Mouse (Mus musculus) forebrain, embryonic 10.5 days (tissue): ENCODE data around the gene Sgms1. TPM values are rescaled to one million over a fixed set of nuclear protein-coding genes. Genes with fewer than 3 reads are reported as not detected.

Experiments
- DNase-seq: peaks from one replicate; pipeline ENCODE4 v3.0.0-alpha.2; 2017; ENCODE audit warnings: low spot score; ENCODE audit errors: extremely low spot score
- H3K27ac ChIP-seq: fragments of 300-500 bp; sonication (generic); 2 replicates; pipeline ENCODE4 v1.5.1; 2016; ENCODE audit warnings: mild to moderate bottlenecking
- H3K27me3 ChIP-seq: fragments of 300-500 bp; sonication (generic); 2 replicates; pipeline ENCODE4 v1.6.1; 2016; ENCODE audit warnings: mild to moderate bottlenecking; ENCODE audit not compliant: poor library complexity, severe bottlenecking
- H3K36me3 ChIP-seq: fragments of 300-500 bp; sonication (generic); replicated peaks from 2 replicates; pipeline ENCODE4 v1.6.1; 2016; ENCODE audit warnings: mild to moderate bottlenecking, moderate library complexity
- H3K4me1 ChIP-seq: fragments of 300-500 bp; sonication (generic); 2 replicates; pipeline ENCODE4 v1.6.1; 2016
- H3K4me3 ChIP-seq: fragments of 300-500 bp; sonication (generic); 2 replicates; pipeline ENCODE4 v1.5.1; 2016; ENCODE audit warnings: mild to moderate bottlenecking, moderate library complexity
- H3K9me3 ChIP-seq: fragments of 300-500 bp; sonication (generic); 2 replicates; pipeline ENCODE4 v1.6.1; 2016; ENCODE audit warnings: mild to moderate bottlenecking, moderate library complexity
- WGBS: fragments of 180-500 bp; shearing (Covaris S2); methylation state at CpG from one replicate; pipeline ENCODE4 v1.1.7; 2016; 5-methylcytosine and 5-hydroxymethylcytosine counted together
- polyA plus RNA-seq: library from polyadenylated mRNA; unstranded; fragments of >200 nt; fragmentation: Nextera tagmentation; extraction: Ambion mirVana; gene quantifications from 2 replicates; pipeline ENCODE4 v1.2.1, GENCODE M21; 2016

Sgms1 gene
- polyA plus RNA-seq, 1 experiment from 2014 or later: 15.1 TPM

DNA sequence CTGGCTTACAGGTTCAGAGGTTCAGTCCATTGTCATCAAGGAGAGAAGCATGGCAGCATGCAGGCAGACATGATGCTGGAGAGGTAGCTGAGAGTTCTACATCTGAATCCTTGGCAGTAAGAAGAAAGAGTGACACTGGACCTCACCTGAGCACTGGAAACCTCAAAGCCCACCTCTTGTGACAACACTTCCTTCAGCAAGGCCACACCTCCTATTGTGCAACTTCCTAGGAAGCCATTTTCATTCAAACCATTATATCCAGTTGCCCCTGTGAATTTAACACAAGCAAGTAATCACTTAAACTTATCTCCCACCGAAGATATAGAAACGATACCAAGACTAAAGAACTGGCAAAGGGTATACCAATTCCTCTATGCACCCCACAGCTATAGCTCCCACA, 129.7 kb downstream of the Sgms1 start:
- H3K36me3 ChIP-seq: no peaks in the 10 kb centered on the region
- WGBS: 91% methylated on average over 2 of the region's 2 CpGs

DNA sequence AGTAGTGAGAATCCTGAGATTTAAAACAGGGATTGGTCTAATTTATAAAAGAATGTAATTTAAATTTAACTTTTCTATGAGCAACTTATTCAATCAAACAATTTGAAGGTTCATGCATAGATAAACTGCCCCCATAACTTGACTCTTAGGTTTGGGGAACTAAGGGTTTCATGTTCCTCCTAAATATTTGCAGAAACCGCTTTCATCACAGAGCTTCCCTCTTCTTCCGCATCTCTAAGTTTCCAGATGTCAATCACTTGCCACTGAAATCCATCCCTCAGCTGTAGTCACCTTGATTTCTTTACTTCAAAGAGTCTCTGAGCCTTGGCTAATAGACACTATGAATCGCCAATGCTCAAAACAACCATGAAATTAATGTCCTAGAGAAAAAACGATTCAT, 130.5 kb downstream of the Sgms1 start:
- H3K27ac ChIP-seq: no peak overlapping the region
- WGBS: 83% methylated on average over 4 of the region's 4 CpGs
- H3K9me3 ChIP-seq: no peaks in the 10 kb centered on the region
- H3K4me1 ChIP-seq: peaks cover 33% of the 10 kb centered on the region
- no peak for DNase-seq
- no peaks in the 10 kb centered on the region for H3K27me3 ChIP-seq
- H3K4me3 ChIP-seq: no peak overlapping the region
- H3K36me3 ChIP-seq: no peaks in the 10 kb centered on the region

More for the DNA sequence above, 129.7 kb downstream of the Sgms1 start:
- no peak overlapping the region for H3K4me3 ChIP-seq
- no peak for DNase-seq
- no peaks in the 10 kb centered on the region for H3K27me3 ChIP-seq
- H3K9me3 ChIP-seq: no peaks in the 10 kb centered on the region
- no peak overlapping the region for H3K27ac ChIP-seq
- H3K4me1 ChIP-seq: peaks cover 29% of the 10 kb centered on the region

GRCm38 (mm10) chr19:32258146-32258545, 131.4 kb downstream of the Sgms1 start:
- no peak overlapping the region for H3K27ac ChIP-seq
- WGBS: 81% methylated on average over 5 of the region's 5 CpGs

GRCm38 (mm10) chr19:32257616-32258015, 131.9 kb downstream of the Sgms1 start:
- Histone ChIP-seq H3K9me3 (no peaks in the 10 kb centered on the region), H3K4me3 (no peak overlapping the region), H3K27ac (no peak overlapping the region), H3K27me3 (no peaks in the 10 kb centered on the region), H3K36me3 (no peaks in the 10 kb centered on the region), H3K4me1 (peaks cover 37% of the 10 kb centered on the region)
- 91% methylated on average over 3 of the region's 3 CpGs for WGBS
- DNase-seq: no peak

More at GRCm38 (mm10) chr19:32258146-32258545, 131.4 kb downstream of the Sgms1 start:
- Histone ChIP-seq H3K9me3 (no peaks in the 10 kb centered on the region), H3K4me3 (no peak overlapping the region), H3K27me3 (no peaks in the 10 kb centered on the region), H3K36me3 (no peaks in the 10 kb centered on the region), H3K4me1 (peaks cover 33% of the 10 kb centered on the region)
- no peak for DNase-seq

DNA sequence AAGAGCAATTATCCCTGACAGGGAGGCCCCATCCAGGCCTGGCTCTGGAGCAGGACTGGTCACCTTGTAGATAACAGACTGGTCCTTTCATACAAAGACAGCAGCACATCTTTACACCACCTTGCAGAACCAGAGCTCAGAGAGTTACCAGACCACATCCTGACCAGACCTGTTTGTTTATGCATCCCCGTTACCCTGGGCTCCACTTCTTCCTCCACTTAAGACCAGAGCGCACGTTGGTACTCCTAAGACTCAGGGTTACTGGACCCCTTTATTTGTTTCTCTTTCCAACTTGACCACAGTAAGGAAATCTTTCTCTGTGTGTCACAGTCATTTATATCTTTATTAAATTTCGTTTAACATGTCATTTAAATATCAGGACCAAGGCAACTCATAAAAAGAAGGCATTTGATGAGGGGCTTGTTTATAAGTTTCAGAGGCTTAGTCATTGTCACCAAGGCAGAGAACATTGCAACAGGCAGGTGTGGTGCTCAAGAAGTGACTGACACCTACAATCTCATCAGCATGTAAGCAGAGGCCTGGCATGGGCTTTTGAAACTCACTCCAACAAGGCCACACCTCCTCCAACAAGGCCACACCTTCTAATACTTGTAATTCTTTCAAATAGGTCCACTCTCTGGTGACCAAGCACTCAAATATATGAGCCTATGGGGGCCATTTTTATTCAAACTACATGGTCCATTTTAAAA, 132.7 kb downstream of the Sgms1 start:
- no peak overlapping the region for H3K27ac ChIP-seq
- WGBS: 81% methylated on average over 4 of the region's 4 CpGs
- H3K4me1 ChIP-seq: peaks cover 37% of the 10 kb centered on the region
- no peaks in the 10 kb centered on the region for H3K27me3 ChIP-seq
- no peaks in the 10 kb centered on the region for H3K36me3 ChIP-seq
- no peak overlapping the region for H3K4me3 ChIP-seq
- no peak for DNase-seq
- no peaks in the 10 kb centered on the region for H3K9me3 ChIP-seq

- H3K27me3 ChIP-seq: no peaks in the 10 kb centered on the region
- peaks cover 31% of the 10 kb centered on the region for H3K4me1 ChIP-seq
- DNase-seq: no peak
- WGBS: 35% methylated on average over 6 of the region's 6 CpGs
- H3K27ac ChIP-seq: peak overlapping the region; percentile 16; the same call in 1 of the 2 replicates
- no peaks in the 10 kb centered on the region for H3K9me3 ChIP-seq
- no peaks in the 10 kb centered on the region for H3K36me3 ChIP-seq
- H3K4me3 ChIP-seq: no peak overlapping the region
These were observed 133.9 kb downstream of the Sgms1 start for GRCm38 (mm10) chr19:32255429-32256185.

GRCm38 (mm10) chr19:32254739-32255344, 134.7 kb downstream of the Sgms1 start:
- Histone ChIP-seq H3K27ac (peak overlapping the region; percentile 16; the same call in 1 of the 2 replicates), H3K27me3 (no peaks in the 10 kb centered on the region), H3K36me3 (no peaks in the 10 kb centered on the region), H3K4me1 (peaks cover 31% of the 10 kb centered on the region), H3K9me3 (no peaks in the 10 kb centered on the region), H3K4me3 (no peak overlapping the region)
- 34% methylated on average over 8 of the region's 8 CpGs for WGBS
- no peak for DNase-seq

DNA sequence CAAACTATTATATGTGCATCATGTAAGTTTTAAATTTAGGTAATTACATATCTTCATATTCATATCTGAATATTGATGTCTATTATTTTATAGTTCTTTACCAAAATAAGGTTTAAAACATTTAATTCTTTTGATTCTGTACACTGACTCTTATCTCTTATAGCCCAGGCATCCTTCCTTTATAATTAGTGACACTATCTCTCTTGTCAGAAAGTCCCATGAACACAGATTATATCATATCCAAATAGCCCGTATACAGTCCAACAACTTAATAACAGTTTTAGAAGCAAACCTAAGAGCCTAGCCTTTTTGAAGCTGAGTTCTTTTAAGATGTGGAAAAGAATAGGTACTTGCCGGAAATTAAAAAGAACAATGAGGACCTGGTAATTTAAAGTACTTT, 135.3 kb downstream of the Sgms1 start:
- Histone ChIP-seq H3K27me3 (no peaks in the 10 kb centered on the region), H3K9me3 (no peaks in the 10 kb centered on the region), H3K4me3 (no peak overlapping the region), H3K27ac (no peak overlapping the region), H3K36me3 (no peaks in the 10 kb centered on the region), H3K4me1 (peaks cover 31% of the 10 kb centered on the region)
- 83% methylated on average over 2 of the region's 2 CpGs for WGBS
- DNase-seq: no peak

DNA sequence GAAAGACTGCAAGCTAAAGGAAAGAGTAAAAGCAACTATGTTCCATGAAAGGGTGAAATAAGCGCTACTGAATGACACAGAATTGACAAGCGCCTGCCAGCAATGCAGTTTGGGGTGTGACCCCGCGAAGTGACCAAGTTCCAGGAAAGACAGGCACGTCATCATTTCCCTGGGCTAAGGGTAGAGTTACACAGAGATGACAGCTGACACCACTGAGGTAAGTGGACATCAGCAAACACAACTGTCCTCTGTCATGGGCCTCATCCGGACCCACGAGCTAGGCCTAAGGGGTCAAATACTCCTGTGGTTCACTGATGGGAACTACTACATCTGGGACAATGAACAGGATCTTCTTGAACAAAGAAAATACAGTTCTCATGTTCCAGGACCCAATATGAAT, 136.5 kb downstream of the Sgms1 start:
- no peak overlapping the region for H3K27ac ChIP-seq
- peaks cover 34% of the 10 kb centered on the region for H3K4me1 ChIP-seq
- no peak for DNase-seq
- no peak overlapping the region for H3K4me3 ChIP-seq
- 86% methylated on average over 7 of the region's 7 CpGs for WGBS
- H3K9me3 ChIP-seq: no peaks in the 10 kb centered on the region
- H3K27me3 ChIP-seq: no peaks in the 10 kb centered on the region
- no peaks in the 10 kb centered on the region for H3K36me3 ChIP-seq

GRCm38 (mm10) chr19:32252451-32252850, 137.1 kb downstream of the Sgms1 start:
- no peaks in the 10 kb centered on the region for H3K36me3 ChIP-seq
- H3K27me3 ChIP-seq: no peaks in the 10 kb centered on the region
- H3K4me3 ChIP-seq: no peak overlapping the region
- H3K4me1 ChIP-seq: peaks cover 34% of the 10 kb centered on the region
- DNase-seq: no peak
- H3K27ac ChIP-seq: no peak overlapping the region
- H3K9me3 ChIP-seq: no peaks in the 10 kb centered on the region
- WGBS: 75% methylated on average over 3 of the region's 3 CpGs

DNA sequence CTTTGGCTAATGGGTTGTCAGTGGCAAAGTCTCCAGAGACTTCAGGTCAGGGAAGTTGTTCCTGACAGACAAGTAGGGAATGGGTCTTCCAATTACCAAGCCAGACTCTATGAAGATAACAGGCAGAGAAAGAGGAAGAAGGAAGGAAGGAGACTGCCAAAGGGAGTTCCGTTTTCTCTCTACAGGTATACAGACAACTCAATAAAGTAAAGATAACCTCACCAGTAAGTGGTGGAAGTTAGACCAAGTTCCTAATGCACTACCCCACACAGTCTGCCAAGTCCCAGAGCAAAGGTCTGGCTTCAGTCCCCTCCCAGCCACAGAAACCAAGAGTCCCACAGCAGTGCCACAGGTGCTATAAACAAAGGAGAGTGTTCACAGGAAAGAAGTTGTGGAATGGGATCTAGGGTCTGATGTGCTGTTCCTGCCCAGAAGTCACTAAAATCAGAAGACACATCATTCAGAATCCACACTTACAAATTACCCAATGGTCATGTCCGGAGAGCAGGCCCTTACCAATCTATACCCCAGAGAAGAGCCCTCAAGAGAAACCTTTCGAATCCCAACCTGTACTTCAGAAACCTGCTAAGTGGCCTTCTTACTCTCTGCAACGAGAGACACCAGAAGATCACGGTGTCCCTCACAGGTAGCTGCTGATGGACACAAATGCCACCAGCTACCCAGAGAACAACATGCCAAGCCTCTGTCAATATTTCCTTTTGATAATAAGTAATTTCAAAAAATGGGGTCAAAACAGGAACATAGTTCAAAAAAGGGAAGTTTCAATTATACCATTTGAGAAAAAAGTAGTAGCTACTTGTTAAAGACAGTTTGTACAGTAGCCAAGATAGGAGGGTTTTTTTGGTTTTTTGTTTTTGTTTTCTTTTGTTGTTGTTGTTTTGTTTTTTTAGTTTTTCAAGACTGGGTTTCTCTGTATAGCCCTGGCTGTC, 140.1 kb downstream of the Sgms1 start:
- H3K4me1 ChIP-seq: peaks cover 11% of the 10 kb centered on the region
- no peaks in the 10 kb centered on the region for H3K27me3 ChIP-seq
- no peak overlapping the region for H3K27ac ChIP-seq
- WGBS: 89% methylated on average over 5 of the region's 5 CpGs
- DNase-seq: no peak
- H3K9me3 ChIP-seq: no peaks in the 10 kb centered on the region
- no peak overlapping the region for H3K4me3 ChIP-seq
- no peaks in the 10 kb centered on the region for H3K36me3 ChIP-seq

- WGBS: 89% methylated on average over 4 of the region's 4 CpGs
- H3K4me3 ChIP-seq: no peak overlapping the region
- H3K4me1 ChIP-seq: peaks cover 7% of the 10 kb centered on the region; the same call in 1 of the 2 replicates
- no peaks in the 10 kb centered on the region for H3K36me3 ChIP-seq
- no peak for DNase-seq
- H3K27me3 ChIP-seq: no peaks in the 10 kb centered on the region
- H3K27ac ChIP-seq: no peak overlapping the region
- H3K9me3 ChIP-seq: no peaks in the 10 kb centered on the region
These were observed 144.6 kb downstream of the Sgms1 start for GRCm38 (mm10) chr19:32244881-32245280.
